Mouse (Mus musculus) hindbrain, embryonic 14.5 days (tissue): ENCODE results near the gene Fgfr4. TPM values are rescaled to one million over a fixed set of nuclear protein-coding genes. Genes with fewer than 3 reads are reported as not detected.

ENCODE experiments used
- ATAC-seq: fragments of 200-750 bp; cut with Nextera tagmentation; 2 replicates; pipeline ENCODE4 v1.8.0; 2017; ENCODE audit warnings: moderate number of reproducible peaks, mild to moderate bottlenecking, moderate TSS enrichment, moderate library complexity; ENCODE audit not compliant: low FRiP score
- DNase-seq: peaks from one replicate; pipeline ENCODE4 v3.0.0-alpha.2; 2015; ENCODE audit warnings: low spot score
- H3K27ac ChIP-seq: fragments of 300-500 bp; sonication (generic); 2 replicates; pipeline ENCODE4 v1.5.1; 2014; ENCODE audit warnings: mild to moderate bottlenecking, moderate library complexity
- H3K27me3 ChIP-seq: fragments of 300-500 bp; sonication (generic); 2 replicates; pipeline ENCODE4 v1.6.1; 2014; ENCODE audit warnings: mild to moderate bottlenecking, low read length, mixed read lengths; ENCODE audit not compliant: control insufficient read depth, insufficient read depth
- H3K36me3 ChIP-seq: fragments of 300-500 bp; sonication (generic); replicated peaks from 2 replicates; pipeline ENCODE4 v1.6.1; 2014; ENCODE audit not compliant: control insufficient read depth, insufficient read depth
- H3K4me1 ChIP-seq: fragments of 300-500 bp; sonication (generic); replicated peaks from 2 replicates; pipeline ENCODE4 v1.6.1; 2014; ENCODE audit warnings: antibody characterized with exemption, low read length, mixed read lengths; ENCODE audit not compliant: control insufficient read depth, insufficient read depth
- H3K4me2 ChIP-seq: fragments of 300-500 bp; sonication (generic); replicated peaks from 2 replicates; pipeline ENCODE4 v1.6.1; 2014; ENCODE audit warnings: mild to moderate bottlenecking, moderate library complexity
- H3K4me3 ChIP-seq: fragments of 300-500 bp; sonication (generic); replicated peaks from 2 replicates; pipeline ENCODE4 v1.5.1; 2014; ENCODE audit warnings: mild to moderate bottlenecking, low read length
- H3K9ac ChIP-seq: fragments of 300-500 bp; sonication (generic); 2 replicates; pipeline ENCODE4 v1.6.1; 2014
- H3K9me3 ChIP-seq: fragments of 300-500 bp; sonication (generic); 2 replicates; pipeline ENCODE4 v1.6.1; 2016; ENCODE audit warnings: low read length; ENCODE audit not compliant: control insufficient read depth
- WGBS: fragments of 180-500 bp; shearing (Covaris S2); extraction: QIAGEN DNeasy Blood & Tissue Kit; methylation state at CpG from one replicate; pipeline ENCODE4 v1.1.7; 2014; 5-methylcytosine and 5-hydroxymethylcytosine counted together
- polyA plus RNA-seq: library from polyadenylated mRNA; unstranded; fragments of >200 nt; fragmentation: Nextera tagmentation; extraction: Ambion mirVana; gene quantifications from 2 replicates; pipeline ENCODE4 v1.2.1, GENCODE M21; 2014

Gene Fgfr4
- polyA plus RNA-seq, 1 experiment from 2014 or later: 0.92 TPM

GRCm38 (mm10) chr13:55204667-55205389 is 52.4 kb downstream of the Fgfr4 start:
- H3K4me1 ChIP-seq: peaks cover 2% of the 10 kb centered on the region; the same call in 1 of the 2 replicates
- no peak overlapping the region for H3K9ac ChIP-seq
- no peaks in the 10 kb centered on the region for H3K9me3 ChIP-seq
- H3K36me3 ChIP-seq: no peaks in the 10 kb centered on the region
- ATAC-seq: no peak
- H3K4me3 ChIP-seq: no peak overlapping the region
- no peak overlapping the region for H3K4me2 ChIP-seq
- no peaks in the 10 kb centered on the region for H3K27me3 ChIP-seq
- H3K27ac ChIP-seq: no peak overlapping the region
- 86% methylated on average over 9 of the region's 11 CpGs for WGBS
- DNase-seq: no peak

- H3K9ac ChIP-seq: no peak overlapping the region
- DNase-seq (no peak), ATAC-seq (no peak)
- no peak overlapping the region for H3K27ac ChIP-seq
- WGBS: 91% methylated on average over 6 of the region's 6 CpGs
- no peaks in the 10 kb centered on the region for H3K27me3 ChIP-seq
- H3K4me1 ChIP-seq: peaks cover 10% of the 10 kb centered on the region; the same call in 1 of the 2 replicates
- no peaks in the 10 kb centered on the region for H3K36me3 ChIP-seq
- H3K4me2 ChIP-seq: no peak overlapping the region
- H3K4me3 ChIP-seq: no peak overlapping the region
- no peaks in the 10 kb centered on the region for H3K9me3 ChIP-seq
These were observed 53.2 kb downstream of the Fgfr4 start for GRCm38 (mm10) chr13:55205448-55206205.

DNA sequence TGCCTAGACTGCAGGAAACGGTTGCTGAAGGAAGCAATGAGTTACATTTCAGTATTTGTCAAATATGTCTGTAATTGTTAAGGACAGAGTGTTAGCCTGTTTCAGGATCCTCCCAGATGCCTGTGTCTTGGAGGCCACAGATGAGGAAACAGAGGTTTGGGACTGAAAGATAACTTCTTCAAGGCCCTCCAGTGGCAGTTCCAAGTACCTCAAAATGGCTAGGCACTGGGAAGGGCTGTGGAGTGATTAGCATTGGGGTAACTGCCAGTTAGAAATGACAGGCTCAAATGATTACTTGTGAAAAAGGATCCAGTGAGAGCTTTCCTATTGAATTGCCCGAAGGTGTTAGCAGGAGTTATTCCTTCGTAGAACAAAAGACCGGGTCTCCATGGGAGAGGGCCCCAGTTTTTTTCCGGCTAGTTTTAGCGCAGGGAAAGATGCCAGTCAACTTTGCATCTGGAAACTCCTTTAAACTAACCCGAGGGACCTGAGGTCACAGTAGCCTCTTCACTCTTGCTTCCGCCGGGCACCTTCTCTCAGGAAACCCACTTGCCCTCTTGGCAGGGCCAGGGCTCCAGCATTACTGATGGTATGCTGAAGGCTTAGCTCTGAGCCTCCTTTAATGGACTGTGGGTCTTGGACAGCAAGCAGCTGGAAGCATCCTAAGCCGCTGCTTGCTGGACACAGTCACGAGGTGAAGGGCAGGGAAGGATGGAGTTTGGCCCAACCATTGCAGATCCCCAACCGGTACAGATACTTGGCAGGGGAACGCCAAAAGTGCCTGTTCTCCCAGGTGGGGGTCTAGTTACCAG is 56.6 kb downstream of the Fgfr4 start:
- ATAC-seq: no peak
- Histone ChIP-seq H3K27me3 (no peaks in the 10 kb centered on the region), H3K36me3 (peaks cover 8% of the 10 kb centered on the region; the same call in 1 of the 2 replicates), H3K9me3 (no peaks in the 10 kb centered on the region), H3K4me2 (no peak overlapping the region), H3K27ac (no peak overlapping the region), H3K4me3 (no peak overlapping the region), H3K9ac (no peak overlapping the region), H3K4me1 (peaks cover 22% of the 10 kb centered on the region)
- DNase-seq: no peak
- 67% methylated on average over 13 of the region's 13 CpGs for WGBS

DNA sequence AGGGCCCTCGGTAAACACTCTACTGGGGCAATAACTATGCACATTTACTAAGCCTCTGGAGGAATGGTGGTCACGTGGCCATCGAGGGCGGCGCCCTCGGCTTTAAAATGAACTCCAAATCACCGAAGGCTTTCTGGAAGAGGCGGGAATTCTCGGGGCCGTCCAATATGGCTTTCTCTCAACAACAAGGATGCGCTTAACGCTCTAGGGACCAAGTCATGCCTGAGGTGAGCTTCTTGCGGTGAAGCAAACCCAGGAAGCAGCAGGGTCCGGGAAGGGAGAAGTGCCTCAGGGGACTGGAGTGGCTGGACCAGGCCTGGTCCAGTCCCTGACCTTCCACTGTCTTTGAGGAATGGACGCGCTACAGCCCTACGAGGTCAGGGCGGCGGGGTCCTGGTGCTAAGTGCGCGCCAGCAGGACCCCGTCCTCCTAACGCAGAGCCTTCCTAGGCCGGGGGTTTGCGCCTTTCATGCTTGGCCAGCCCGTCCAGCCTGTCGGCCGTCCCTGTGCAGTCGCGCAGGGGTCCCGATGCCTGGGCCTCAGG is 57.3 kb downstream of the Fgfr4 start, which contains the start of gene Nsd1:
TSS of gene Nsd1 (plus strand) at position 134 of the 544 bp plus-strand sequence.
- H3K4me2 ChIP-seq: peak within 1 kb of the TSS; percentile 89
- H3K27me3 ChIP-seq: no peaks in the 10 kb centered on the region
- DNase-seq (peak; percentile 39), ATAC-seq (no peak; the same call in 1 of the 2 replicates)
- peak within 1 kb of the TSS; percentile 87 for H3K9ac ChIP-seq
- H3K27ac ChIP-seq: peak within 1 kb of the TSS; percentile 98
- WGBS: 18% methylated on average over 31 of the region's 31 CpGs
- H3K9me3 ChIP-seq: no peaks in the 10 kb centered on the region
- peaks cover 15% of the 10 kb centered on the region for H3K36me3 ChIP-seq
- H3K4me1 ChIP-seq: peaks cover 29% of the 10 kb centered on the region
- peak within 1 kb of the TSS; percentile 83 for H3K4me3 ChIP-seq

DNA sequence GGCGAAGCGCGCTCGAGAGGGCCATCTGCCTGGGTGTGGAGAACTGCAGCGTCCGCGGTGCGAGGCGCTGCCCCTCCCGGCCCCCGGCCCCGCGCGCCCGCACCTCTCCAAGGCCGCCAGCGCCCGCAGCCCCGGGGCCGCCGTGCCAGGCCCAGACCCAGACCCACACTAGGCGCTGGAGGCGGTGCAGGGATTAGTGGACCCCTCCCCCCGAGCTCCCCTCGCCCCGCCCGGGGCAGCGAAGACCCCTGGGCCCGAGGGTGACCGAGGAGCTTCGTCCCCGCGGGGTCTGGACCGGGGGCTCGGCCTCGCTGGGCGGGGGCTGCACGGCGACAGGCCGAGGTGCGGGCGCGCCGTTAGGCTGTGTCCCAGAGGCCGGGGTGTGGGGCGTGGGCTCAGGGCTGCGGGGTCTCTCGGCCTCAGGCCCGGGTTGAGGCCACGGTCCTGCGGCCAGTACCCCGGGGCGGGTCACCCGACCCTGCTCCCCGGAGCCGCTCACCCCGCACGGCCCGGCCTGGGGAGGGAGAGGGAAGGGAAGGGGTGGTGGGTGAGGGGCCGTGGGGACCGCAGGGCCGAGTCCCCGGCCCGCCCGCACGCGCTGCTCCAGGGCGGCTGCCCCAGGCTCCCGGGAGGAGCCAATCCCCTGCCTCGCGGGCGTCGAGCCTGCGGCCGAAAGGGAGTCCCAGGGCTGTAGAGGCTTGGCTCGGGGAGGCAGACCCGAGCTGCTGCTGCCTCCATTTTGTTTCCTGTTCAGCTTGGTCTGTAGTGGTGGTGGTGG is 57.9 kb downstream of the Fgfr4 start:
- DNase-seq: peak; percentile 30
- 1% methylated on average over 62 of the region's 77 CpGs for WGBS

DNA sequence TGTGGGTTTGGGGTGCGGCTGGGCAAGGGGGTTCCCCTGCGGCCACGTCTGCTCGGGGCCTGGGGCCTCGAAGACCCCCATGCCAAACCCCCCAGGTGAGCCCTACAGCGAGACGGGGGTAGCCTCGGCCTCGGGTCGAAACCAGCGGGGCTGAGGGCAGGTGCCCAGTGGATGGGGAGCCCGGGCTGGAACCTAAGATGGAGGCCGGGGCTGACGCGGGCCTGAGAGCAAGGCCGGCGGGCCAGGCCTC is 58.5 kb downstream of the Fgfr4 start:
- ATAC-seq: peak; percentile 56
- WGBS: 2% methylated on average over 17 of the region's 17 CpGs

More for the DNA sequence above, 57.9 kb downstream of the Fgfr4 start:
- Histone ChIP-seq H3K4me2 (peak overlapping the region; percentile 89), H3K4me3 (peak overlapping the region; percentile 83), H3K9ac (peak overlapping the region; percentile 87), H3K9me3 (no peaks in the 10 kb centered on the region), H3K27me3 (no peaks in the 10 kb centered on the region), H3K4me1 (peaks cover 35% of the 10 kb centered on the region), H3K27ac (peak overlapping the region; percentile 98), H3K36me3 (peaks cover 16% of the 10 kb centered on the region)
- peak; percentile 61 for ATAC-seq

GRCm38 (mm10) chr13:55211221-55212010 is 59.0 kb downstream of the Fgfr4 start:
- peaks cover 45% of the 10 kb centered on the region for H3K4me1 ChIP-seq
- peak overlapping the region; percentile 87 for H3K9ac ChIP-seq
- H3K4me3 ChIP-seq: peak overlapping the region; percentile 83
- H3K27ac ChIP-seq: peak overlapping the region; percentile 98
- DNase-seq (peak; percentile 95), ATAC-seq (peak; percentile 81)
- H3K36me3 ChIP-seq: peaks cover 23% of the 10 kb centered on the region
- H3K9me3 ChIP-seq: no peaks in the 10 kb centered on the region
- peak overlapping the region; percentile 89 for H3K4me2 ChIP-seq
- WGBS: under 1% methylated on average over 40 of the region's 93 CpGs
- H3K27me3 ChIP-seq: no peaks in the 10 kb centered on the region

More for the DNA sequence above, 58.5 kb downstream of the Fgfr4 start:
- peak overlapping the region; percentile 87 for H3K9ac ChIP-seq
- no peaks in the 10 kb centered on the region for H3K9me3 ChIP-seq
- H3K4me3 ChIP-seq: peak overlapping the region; percentile 83
- H3K27me3 ChIP-seq: no peaks in the 10 kb centered on the region
- peaks cover 18% of the 10 kb centered on the region for H3K36me3 ChIP-seq
- peak; percentile 44 for DNase-seq
- H3K4me1 ChIP-seq: peaks cover 40% of the 10 kb centered on the region
- peak overlapping the region; percentile 98 for H3K27ac ChIP-seq
- H3K4me2 ChIP-seq: peak overlapping the region; percentile 89

- no CpG with 5 or more reads among the region's 32 CpGs for WGBS
- Histone ChIP-seq H3K9ac (peak overlapping the region; percentile 87), H3K9me3 (no peaks in the 10 kb centered on the region), H3K27ac (peak overlapping the region; percentile 98), H3K36me3 (peaks cover 29% of the 10 kb centered on the region), H3K27me3 (no peaks in the 10 kb centered on the region), H3K4me1 (peaks cover 49% of the 10 kb centered on the region), H3K4me2 (peak overlapping the region; percentile 89), H3K4me3 (peak overlapping the region; percentile 83)
- peak; percentile 71 for ATAC-seq
- peak; percentile 44 for DNase-seq
These were observed 59.5 kb downstream of the Fgfr4 start for GRCm38 (mm10) chr13:55212011-55212360.
